Comparison of ENCODE assay signal across 15 mouse cellular contexts in the genomic region with DNA sequence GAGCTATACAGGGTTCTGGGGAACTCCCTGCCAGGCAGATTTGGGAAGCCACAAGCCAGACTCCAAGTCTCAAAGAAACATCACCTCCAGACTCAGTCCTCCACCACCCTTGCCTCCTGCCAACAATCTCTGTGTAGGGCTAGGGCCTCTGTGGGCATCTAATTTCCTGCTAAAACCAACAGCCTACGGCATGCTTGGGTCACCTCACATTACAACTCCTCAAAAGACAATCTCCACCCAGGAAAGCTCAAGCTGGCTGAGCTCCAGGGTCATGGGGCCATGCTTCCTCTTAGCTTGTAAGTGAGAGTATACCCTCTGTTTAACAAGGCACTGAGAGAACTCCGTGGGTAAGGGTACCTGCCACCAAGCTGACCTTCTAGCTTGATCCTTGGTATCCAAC. TPM values are rescaled to one million over a fixed set of nuclear protein-coding genes. Genes with fewer than 3 reads are reported as not detected.
DNase-seq lines count a peak whose midpoint lies in the region; ATAC-seq lines count a peak whose summit lies in the region.
"Had no signal": no experiment of that assay in that cellular context is flagged by ENCODE, and none has a peak within 500 bp of the region (broad histone marks: within the 10 kb centered on the region; RNA-seq: fewer than 3 reads in every experiment).

No protein-coding gene starts in this region.

- no peaks in the 10 kb centered on the region for H3K9me3 ChIP-seq in heart, embryonic 11.5 days (replicated peaks; ENCODE audit: control insufficient read depth, low read length)
- H3K9me3 ChIP-seq: forebrain, embryonic 13.5 days; liver, embryonic 15.5 days; midbrain, embryonic 15.5 days had no signal

- H3K27me3 ChIP-seq in heart, embryonic 11.5 days (ENCODE audit: control insufficient read depth, insufficient read depth, low read length): no peaks in the 10 kb centered on the region
- H3K27me3 ChIP-seq: forebrain, embryonic 13.5 days; liver, embryonic 15.5 days; midbrain, embryonic 15.5 days had no signal

- peaks cover 74% of the 10 kb centered on the region for H3K4me1 ChIP-seq in heart, embryonic 11.5 days (ENCODE audit: control insufficient read depth, insufficient read depth, low read length)

- no peak for ATAC-seq in heart, embryonic 11.5 days (replicated peaks; ENCODE audit: insufficient number of reproducible peaks, low FRiP score, low TSS enrichment)
- peak; percentile 34 for ATAC-seq in common myeloid progenitor, adult 5-6 weeks (replicated peaks; ENCODE audit: low read depth, poor library complexity, severe bottlenecking)
- no peak for ATAC-seq in erythroblast, adult 5-6 weeks (replicated peaks; ENCODE audit: low FRiP score, poor library complexity, severe bottlenecking)
- ATAC-seq: forebrain, embryonic 13.5 days; midbrain, embryonic 15.5 days had no signal

- peak overlapping the region; percentile 17 for H3K4me2 ChIP-seq in heart, embryonic 11.5 days
- H3K4me2 ChIP-seq: forebrain, embryonic 13.5 days; liver, embryonic 15.5 days; midbrain, embryonic 15.5 days had no signal

- H3K4me3 ChIP-seq in heart, embryonic 11.5 days (ENCODE audit: low read depth, low read length): no peak overlapping the region
- H3K4me3 ChIP-seq: forebrain, embryonic 13.5 days; liver, embryonic 15.5 days; midbrain, embryonic 15.5 days had no signal

- no peak for DNase-seq in heart, adult 9 months (ENCODE audit: low spot score in 2 of 2)
- peak; percentile 32 for DNase-seq in layer of hippocampus, adult 9-11 months
- DNase-seq in layer of hippocampus, adult 18-20 months (ENCODE audit: low spot score in 2 of 2): no peak
- peak; percentile 55 for DNase-seq in 416B (ENCODE audit: low read depth)
- DNase-seq: cerebellum, adult 9-10 months; gastrocnemius, postnatal 36 days; kidney, adult 8-10 months; spleen, adult 18-20 months; thymus, postnatal 25 days had no signal

- H3K9ac ChIP-seq in heart, embryonic 11.5 days (ENCODE audit: low read depth, low read length): no peak overlapping the region
- H3K9ac ChIP-seq: forebrain, embryonic 13.5 days; liver, embryonic 15.5 days; midbrain, embryonic 15.5 days had no signal

- peaks cover 5% of the 10 kb centered on the region for H3K36me3 ChIP-seq in heart, embryonic 11.5 days (ENCODE audit: control insufficient read depth, insufficient read depth, low read length)
- H3K36me3 ChIP-seq: liver, embryonic 15.5 days; midbrain, embryonic 15.5 days had no signal

- WGBS in heart, embryonic 11.5 days (ENCODE audit: insufficient replicate concordance): 43% methylated on average over 2 of the region's 2 CpGs

- peak overlapping the region; percentile 88 for H3K27ac ChIP-seq in heart, embryonic 11.5 days (ENCODE audit: low read depth, low read length)
- H3K27ac ChIP-seq: forebrain, embryonic 13.5 days; liver, embryonic 15.5 days; midbrain, embryonic 15.5 days had no signal

RNA-seq across cellular contexts. Expression of a gene that starts 13.6 kb away (rescaled TPM):
- 19.4 and 20.8 TPM in 2 replicates for polyA plus RNA-seq in heart, embryonic 11.5 days (2014; fragmentation: Nextera tagmentation; extraction: Ambion mirVana)
- 10 to 100 TPM; 23.0 to 26.8 TPM for total RNA-seq in layer of hippocampus, adult 18-20 months (2021)
- total RNA-seq in common myeloid progenitor, adult 5-6 weeks (2017): 0.41 and 0.49 TPM in 2 replicates
- not detected in 2 replicates for total RNA-seq in erythroblast, adult 5-6 weeks (2015; ENCODE audit: low replicate concordance)
- total RNA-seq in erythroblast, adult 5-6 weeks (2017; ENCODE audit: low replicate concordance): 0.14 TPM in 1 of 2 replicates, not detected in the other

RNA-seq across cellular contexts. Expression of a gene that starts 26.8 kb away (rescaled TPM):
- polyA plus RNA-seq in heart, embryonic 11.5 days (2014; fragmentation: Nextera tagmentation; extraction: Ambion mirVana): 21.5 and 30.4 TPM in 2 replicates
- total RNA-seq in layer of hippocampus, adult 18-20 months (2021): 1 to 10 TPM; 6.8 to 7.0 TPM
- 0.05 TPM in 1 of 2 replicates, not detected in the other for total RNA-seq in common myeloid progenitor, adult 5-6 weeks (2017)
- not detected in 2 replicates for total RNA-seq in erythroblast, adult 5-6 weeks (2015; ENCODE audit: low replicate concordance)
- not detected in 2 replicates for total RNA-seq in erythroblast, adult 5-6 weeks (2017; ENCODE audit: low replicate concordance)

RNA-seq across cellular contexts. Expression of a gene that starts 54.1 kb away (rescaled TPM):
- polyA plus RNA-seq in heart, embryonic 11.5 days (2014; fragmentation: Nextera tagmentation; extraction: Ambion mirVana): 0.49 and 1.5 TPM in 2 replicates
- 1 to 10 TPM; 3.0 to 3.7 TPM for total RNA-seq in layer of hippocampus, adult 18-20 months (2021)
- total RNA-seq in common myeloid progenitor, adult 5-6 weeks (2017): 0.78 and 4.5 TPM in 2 replicates
- total RNA-seq in erythroblast, adult 5-6 weeks (2015; ENCODE audit: low replicate concordance): not detected in 2 replicates
- not detected in 2 replicates for total RNA-seq in erythroblast, adult 5-6 weeks (2017; ENCODE audit: low replicate concordance)
- total RNA-seq: gastrocnemius, postnatal 36 days had no signal

RNA-seq across cellular contexts. Expression of a gene that starts 55.6 kb away (rescaled TPM):
- polyA plus RNA-seq in heart, embryonic 11.5 days (2014; fragmentation: Nextera tagmentation; extraction: Ambion mirVana): 44.6 and 53.1 TPM in 2 replicates
- 10 to 100 TPM; 57.0 to 60.1 TPM for total RNA-seq in layer of hippocampus, adult 18-20 months (2021)
- 11.5 and 32.2 TPM in 2 replicates for total RNA-seq in common myeloid progenitor, adult 5-6 weeks (2017)
- 11.3 and 22.7 TPM in 2 replicates for total RNA-seq in erythroblast, adult 5-6 weeks (2015; ENCODE audit: low replicate concordance)
- 2.9 and 5.5 TPM in 2 replicates for total RNA-seq in erythroblast, adult 5-6 weeks (2017; ENCODE audit: low replicate concordance)

Comparison
In these comparisons a context has a peak if more than half of its experiments do, and no peak if none do; other contexts are left out.
1. DNase-seq: peak in layer of hippocampus, adult 9-11 months (single experiment) and 416B (single experiment); none in heart, adult 9 months (0 of 2) and layer of hippocampus, adult 18-20 months (0 of 2).
2. RNA of a gene that starts 13.6 kb away (total RNA-seq): 23.0 to 26.8 TPM in layer of hippocampus, adult 18-20 months; 0.41 to 0.49 TPM in common myeloid progenitor, adult 5-6 weeks and 0.14 TPM in erythroblast, adult 5-6 weeks; every median in the first group is over 10 times any median in the second.